Mouse (Mus musculus) olfactory bulb, adult 2 months (tissue): ENCODE results near the gene Fam221b.

Experiments used
- CTCF ChIP-seq: fragments of 200-500 bp; IDR thresholded peaks from 2 replicates; pipeline ENCODE4 v1.5.1; 2012; ENCODE audit warnings: low read depth, mild to moderate bottlenecking, low read length, moderate library complexity; ENCODE audit not compliant: insufficient read depth
- POLR2A ChIP-seq: fragments of 200-500 bp; IDR thresholded peaks from 2 replicates; pipeline ENCODE4 v1.6.1; 2012; ENCODE audit warnings: mild to moderate bottlenecking, low read depth, low read length, moderate library complexity; ENCODE audit not compliant: insufficient read depth

- TF ChIP-seq CTCF = no peak
- no peak for TF ChIP-seq POLR2A
Observed at GRCm38 (mm10) chr4:43657146-43657545, 11.8 kb downstream of the Fam221b start.
